ENCODE assay signal across 29 mouse cellular contexts in genomic region chr6:45841626-45842341, GRCm38 (mm10).
"Had no signal": no experiment of that assay in that cellular context is flagged by ENCODE, and none has a peak within 500 bp of the region (broad histone marks: within the 10 kb centered on the region; RNA-seq: fewer than 3 reads in every experiment).

No protein-coding gene starts in this region.

- H3K4me3 ChIP-seq: embryonic facial prominence, embryonic 10.5 days; embryonic facial prominence, embryonic 12.5 days; embryonic facial prominence, embryonic 13.5 days; embryonic facial prominence, embryonic 15.5 days; erythroblast, embryonic 14.5 days; forebrain, embryonic 10.5 days; forebrain, embryonic 12.5 days; forebrain, embryonic 13.5 days; forebrain, embryonic 15.5 days; gastrocnemius, adult 2 months; heart, adult 2 months; heart, embryonic 10.5 days had no signal

- H3K9ac ChIP-seq: embryonic facial prominence, embryonic 12.5 days; embryonic facial prominence, embryonic 13.5 days; embryonic facial prominence, embryonic 15.5 days; forebrain, embryonic 12.5 days; forebrain, embryonic 13.5 days; forebrain, embryonic 15.5 days; forebrain, postnatal 0 days had no signal

- H3K27ac ChIP-seq: embryonic facial prominence, embryonic 10.5 days; embryonic facial prominence, embryonic 12.5 days; embryonic facial prominence, embryonic 13.5 days; embryonic facial prominence, embryonic 15.5 days; forebrain, embryonic 10.5 days; forebrain, embryonic 12.5 days; forebrain, embryonic 13.5 days; forebrain, embryonic 15.5 days; gastrocnemius, adult 2 months; heart, adult 2 months; heart, embryonic 10.5 days had no signal

- H3K9me3 ChIP-seq: embryonic facial prominence, embryonic 10.5 days; embryonic facial prominence, embryonic 12.5 days; embryonic facial prominence, embryonic 13.5 days; embryonic facial prominence, embryonic 15.5 days; forebrain, embryonic 10.5 days; forebrain, embryonic 12.5 days; forebrain, embryonic 13.5 days; forebrain, embryonic 15.5 days; heart, embryonic 10.5 days had no signal

- H3K27me3 ChIP-seq: embryonic facial prominence, embryonic 12.5 days; embryonic facial prominence, embryonic 13.5 days; embryonic facial prominence, embryonic 15.5 days; forebrain, embryonic 12.5 days; forebrain, embryonic 13.5 days; forebrain, embryonic 15.5 days had no signal

- H3K4me1 ChIP-seq: embryonic facial prominence, embryonic 10.5 days; embryonic facial prominence, embryonic 12.5 days; embryonic facial prominence, embryonic 13.5 days; embryonic facial prominence, embryonic 15.5 days; forebrain, embryonic 10.5 days; forebrain, embryonic 12.5 days; forebrain, embryonic 13.5 days; forebrain, embryonic 15.5 days; heart, embryonic 10.5 days had no signal

- H3K36me3 ChIP-seq: embryonic facial prominence, embryonic 10.5 days; embryonic facial prominence, embryonic 12.5 days; embryonic facial prominence, embryonic 13.5 days; embryonic facial prominence, embryonic 15.5 days; forebrain, embryonic 10.5 days; forebrain, embryonic 12.5 days; forebrain, embryonic 15.5 days; heart, embryonic 10.5 days had no signal

- ATAC-seq: forebrain, embryonic 13.5 days; forebrain, embryonic 14.5 days; forebrain, embryonic 15.5 days; forebrain, embryonic 16.5 days; forebrain, postnatal 0 days had no signal

- DNase-seq: cerebellum, adult 9-10 months; cerebellum, adult 9-11 months; cerebellum, postnatal 10 days; cerebellum, postnatal 14 days; cerebellum, postnatal 25 days; cerebellum, postnatal 36 days; embryo, embryonic 11 days; forebrain, postnatal 0 days; gastrocnemius, adult 2 months; gastrocnemius, postnatal 10 days; gastrocnemius, postnatal 14 days; gastrocnemius, postnatal 25 days; gastrocnemius, postnatal 36 days; heart, adult 11 months; heart, adult 18-20 months; heart, adult 2 months had no signal

- H3K4me2 ChIP-seq: embryonic facial prominence, embryonic 12.5 days; embryonic facial prominence, embryonic 13.5 days; embryonic facial prominence, embryonic 15.5 days; forebrain, embryonic 12.5 days; forebrain, embryonic 13.5 days; forebrain, embryonic 15.5 days; heart, embryonic 11.5 days had no signal
